Comparison of ENCODE assay signal across 8 mouse cellular contexts in the genomic region with DNA sequence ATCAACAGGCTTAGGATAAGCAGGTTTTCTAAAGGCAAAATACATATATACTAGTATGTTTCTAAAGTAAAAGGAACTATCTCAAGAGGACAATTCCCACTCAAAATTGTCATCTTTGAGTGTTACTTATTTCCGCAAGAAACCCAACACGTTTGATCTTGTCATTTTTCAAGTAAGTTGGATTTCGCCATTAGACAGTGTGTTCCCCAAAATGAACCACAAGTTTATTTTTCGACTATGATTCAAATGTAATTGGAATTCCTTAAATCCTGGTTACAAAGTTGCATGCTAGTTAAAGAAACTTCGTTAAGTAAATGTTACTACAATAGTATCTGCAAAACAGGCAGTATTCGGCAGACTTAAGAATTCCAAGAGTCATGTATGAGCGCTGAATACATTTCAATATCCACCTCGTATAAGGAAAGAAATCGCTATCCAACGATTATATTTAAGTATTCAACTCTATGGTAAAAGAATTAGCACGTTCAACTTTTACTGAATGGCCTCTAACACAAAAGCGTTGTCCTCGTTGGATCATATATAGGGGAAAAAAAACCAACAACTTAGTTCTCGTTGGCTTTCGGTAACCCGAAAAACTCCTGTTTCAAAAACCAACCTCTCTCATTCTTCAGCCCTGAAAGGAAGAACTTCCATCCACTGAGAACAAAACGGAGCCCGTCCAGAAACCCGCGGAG.
DNase-seq lines count a peak whose midpoint lies in the region; ATAC-seq and TF ChIP-seq lines count a peak whose summit lies in the region.

No protein-coding gene starts in this region.

- H3K27ac ChIP-seq in kidney, postnatal 0 days: peak overlapping the region; percentile 97
- peak overlapping the region; percentile 96 for H3K27ac ChIP-seq in hindbrain, embryonic 16.5 days (ENCODE audit: low read depth, low read length)

- H3K9me3 ChIP-seq in kidney, postnatal 0 days (replicated peaks; ENCODE audit: low read length): no peaks in the 10 kb centered on the region
- no peaks in the 10 kb centered on the region for H3K9me3 ChIP-seq in hindbrain, embryonic 16.5 days (ENCODE audit: control insufficient read depth, low read length)

- peak overlapping the region; percentile 60 for H3K4me2 ChIP-seq in kidney, postnatal 0 days (ENCODE audit: low read length)
- peak overlapping the region; percentile 66 for H3K4me2 ChIP-seq in hindbrain, embryonic 16.5 days (ENCODE audit: low read length)
- peak overlapping the region; percentile 70 for H3K4me2 ChIP-seq in myocyte (ENCODE audit: low read depth)

- TF ChIP-seq CTCF in kidney, postnatal 0 days (IDR thresholded peaks at IDR 0.05; ENCODE audit: low read depth): no peak

- peak overlapping the region; percentile 75 for H3K4me3 ChIP-seq in kidney, postnatal 0 days (replicated peaks; ENCODE audit: low read depth, low read length)
- peak overlapping the region; percentile 94 for H3K4me3 ChIP-seq in hindbrain, embryonic 16.5 days (ENCODE audit: low read length)
- peak overlapping the region; percentile 50 for H3K4me3 ChIP-seq in myocyte

- no peak for ATAC-seq in kidney, postnatal 0 days (replicated peaks; ENCODE audit: low FRiP score, low read depth)
- ATAC-seq in hindbrain, embryonic 16.5 days: no peak
- no peak for ATAC-seq in CD4-positive, CD25-positive, alpha-beta regulatory T cell, adult 4 months

- peak overlapping the region; percentile 9 for H3ac ChIP-seq in myocyte (ENCODE audit: control insufficient read depth, insufficient read length)

- H3K27me3 ChIP-seq in kidney, postnatal 0 days (ENCODE audit: insufficient read depth, low read length): no peaks in the 10 kb centered on the region
- H3K27me3 ChIP-seq in hindbrain, embryonic 16.5 days (replicated peaks; ENCODE audit: control insufficient read depth, insufficient read depth, low read length): no peaks in the 10 kb centered on the region
- H3K27me3 ChIP-seq in myocyte (ENCODE audit: control insufficient read depth, insufficient read depth, insufficient read length): no peaks in the 10 kb centered on the region

- peak overlapping the region; percentile 82 for H3K9ac ChIP-seq in kidney, postnatal 0 days (ENCODE audit: low read depth, low read length)
- H3K9ac ChIP-seq in hindbrain, embryonic 16.5 days (ENCODE audit: low read depth, low read length): peak overlapping the region; percentile 96

- peaks cover 16% of the 10 kb centered on the region for H3K4me1 ChIP-seq in kidney, postnatal 0 days (replicated peaks; ENCODE audit: insufficient read depth, low read length)
- H3K4me1 ChIP-seq in hindbrain, embryonic 16.5 days (ENCODE audit: control insufficient read depth, insufficient read depth, low read depth, low read length): peaks cover 34% of the 10 kb centered on the region

- H3K79me2 ChIP-seq in myocyte (ENCODE audit: control insufficient read depth, insufficient read depth): peaks cover 51% of the 10 kb centered on the region

- no peaks in the 10 kb centered on the region for H3K36me3 ChIP-seq in kidney, postnatal 0 days (ENCODE audit: insufficient read depth, low read length)
- H3K36me3 ChIP-seq in hindbrain, embryonic 16.5 days (ENCODE audit: control insufficient read depth, insufficient read depth, low read length): no peaks in the 10 kb centered on the region
- no peaks in the 10 kb centered on the region for H3K36me3 ChIP-seq in myocyte (ENCODE audit: control insufficient read depth, insufficient read depth)

- DNase-seq in kidney, postnatal 0 days (ENCODE audit: low spot score): no peak
- DNase-seq in kidney, adult 9 months: no peak
- DNase-seq in c-Kit-positive CD71-positive TER-119-positive erythroid progenitor cells, embryonic 14.5 days (ENCODE audit: low spot score): peak; percentile 25
- no peak for DNase-seq in embryo, embryonic 10 days (ENCODE audit: low spot score)
- DNase-seq in frontal cortex, postnatal 36 days (ENCODE audit: low spot score in 2 of 2): no peak

- TF ChIP-seq POLR2A in myocyte (IDR thresholded peaks at IDR 0.05; ENCODE audit: insufficient read length, low read depth): no peak

- WGBS in kidney, postnatal 0 days: 2% methylated on average over 20 of the region's 20 CpGs
- WGBS in hindbrain, embryonic 16.5 days: 4% methylated on average over 20 of the region's 20 CpGs

TF ChIP-seq in myocyte, 11 proteins besides CTCF, POLR2A, EP300 and RAD21:
- no peak for TF ChIP-seq TCF3 (IDR thresholded peaks at IDR 0.05; ENCODE audit: insufficient read length, low read depth)
- TF ChIP-seq MYOD1 (IDR thresholded peaks at IDR 0.05; ENCODE audit: control insufficient read depth in 1 of 3, insufficient read length in 2 of 3, low read depth in 2 of 3): no peak
- no peak for TF ChIP-seq TCF12 (IDR thresholded peaks at IDR 0.05; ENCODE audit: insufficient read depth, poor library complexity, severe bottlenecking)
- TF ChIP-seq MYOG (IDR thresholded peaks at IDR 0.05; ENCODE audit: control insufficient read depth in 1 of 3, insufficient read depth in 1 of 3, insufficient read length in 2 of 3, low read depth in 2 of 3): no peak
